Mouse (Mus musculus): ENCODE results near the gene Mast2.

GRCm38 (mm10) chr4:116493646-116494045 is 29.7 kb upstream of the Mast2 start:
- TF ChIP-seq POLR2A (IDR thresholded peaks at IDR 0.05; ENCODE audit: low read depth, low read length) (no peak), CTCF (IDR thresholded peaks at IDR 0.05; ENCODE audit: extremely low read depth, insufficient read length, insufficient replicate concordance, low read depth, low read length) (no peak)

All from small intestine, adult 2 months (tissue).